Mouse (Mus musculus) thymus, postnatal 0 days (tissue): ENCODE results near the gene Pou6f2. TPM values are rescaled to one million over a fixed set of nuclear protein-coding genes. Genes with fewer than 3 reads are reported as not detected.

ENCODE experiments used
- DNase-seq: peaks from one replicate; pipeline ENCODE4 v3.0.0-alpha.2; 2015; ENCODE audit warnings: low spot score
- polyA plus RNA-seq: library from polyadenylated mRNA; unstranded; fragments of >200 nt; fragmentation: Nextera tagmentation; extraction: Ambion mirVana; gene quantifications from 2 replicates; pipeline ENCODE4 v1.2.1, GENCODE M21; 2015

Pou6f2 gene
- polyA plus RNA-seq, 1 experiment from 2014 or later: not detected

GRCm38 (mm10) chr13:18218566-18219234, 178.8 kb downstream of the Pou6f2 start:
- DNase-seq: no peak

- no peak for DNase-seq
Measured at GRCm38 (mm10) chr13:18211242-18211641, 186.2 kb downstream of the Pou6f2 start.

GRCm38 (mm10) chr13:18204476-18205250, 192.8 kb downstream of the Pou6f2 start:
- DNase-seq: no peak

- DNase-seq: peak; percentile 2
Measured at GRCm38 (mm10) chr13:18174003-18174402, 223.5 kb downstream of the Pou6f2 start.

- DNase-seq: no peak
Measured at GRCm38 (mm10) chr13:18173021-18173420, 224.5 kb downstream of the Pou6f2 start.

GRCm38 (mm10) chr13:18172334-18172733, 225.2 kb downstream of the Pou6f2 start:
- DNase-seq: no peak

GRCm38 (mm10) chr13:18164182-18164581, 233.3 kb downstream of the Pou6f2 start:
- no peak for DNase-seq

GRCm38 (mm10) chr13:18160566-18160965, 236.9 kb downstream of the Pou6f2 start:
- DNase-seq: no peak

- DNase-seq: no peak
Measured at GRCm38 (mm10) chr13:18153949-18154582, 243.4 kb downstream of the Pou6f2 start.

GRCm38 (mm10) chr13:18133646-18134045, 263.8 kb downstream of the Pou6f2 start:
- no peak for DNase-seq

- DNase-seq: no peak
Measured at GRCm38 (mm10) chr13:18133193-18133592, 264.3 kb downstream of the Pou6f2 start.

- DNase-seq: no peak
Measured at GRCm38 (mm10) chr13:18131324-18131723, 266.2 kb downstream of the Pou6f2 start.

GRCm38 (mm10) chr13:18129697-18130096, 267.8 kb downstream of the Pou6f2 start:
- no peak for DNase-seq

GRCm38 (mm10) chr13:18128826-18129225, 268.7 kb downstream of the Pou6f2 start:
- DNase-seq: no peak

GRCm38 (mm10) chr13:18128053-18128452, 269.4 kb downstream of the Pou6f2 start:
- DNase-seq: no peak

- no peak for DNase-seq
Measured at GRCm38 (mm10) chr13:18126111-18126510, 271.4 kb downstream of the Pou6f2 start.

- DNase-seq: no peak
Measured at GRCm38 (mm10) chr13:18125226-18126000, 272.1 kb downstream of the Pou6f2 start.

GRCm38 (mm10) chr13:18124368-18124767, 273.1 kb downstream of the Pou6f2 start:
- no peak for DNase-seq

GRCm38 (mm10) chr13:18120406-18120805, 277.1 kb downstream of the Pou6f2 start:
- DNase-seq: no peak

GRCm38 (mm10) chr13:18081443-18082119, 315.9 kb downstream of the Pou6f2 start:
- no peak for DNase-seq
